Mouse (Mus musculus) embryonic fibroblast, embryonic 13.5 days (primary cell): ENCODE data around the gene Grin2c. TPM values are rescaled to one million over a fixed set of nuclear protein-coding genes. Genes with fewer than 3 reads are reported as not detected.

Source experiments
- H3K27ac ChIP-seq: 2 replicates; pipeline ENCODE4 v1.5.1; 2012; ENCODE audit warnings: low read length, control low read depth, inconsistent platforms; ENCODE audit not compliant: insufficient read depth
- H3K4me1 ChIP-seq: 2 replicates; pipeline ENCODE4 v1.6.1; 2011; ENCODE audit warnings: low read length; ENCODE audit not compliant: control insufficient read depth, insufficient read depth
- H3K4me3 ChIP-seq: 2 replicates; pipeline ENCODE4 v1.5.1; 2011; ENCODE audit warnings: mild to moderate bottlenecking, control low read depth, low read length; ENCODE audit not compliant: insufficient read depth
- CTCF ChIP-seq: IDR thresholded peaks from 2 replicates; pipeline ENCODE4 v1.5.1; 2011; ENCODE audit warnings: mild to moderate bottlenecking, control low read depth, low read length, moderate library complexity, borderline replicate concordance; ENCODE audit not compliant: insufficient read depth
- POLR2A ChIP-seq: IDR thresholded peaks from 2 replicates; pipeline ENCODE4 v1.6.1; 2011; ENCODE audit warnings: low read depth, mild to moderate bottlenecking, control low read depth, low read length, moderate library complexity
- polyA plus RNA-seq: library from polyadenylated mRNA; stranded (reverse); fragments of >200 nt; gene quantifications from 2 replicates; pipeline ENCODE4 v1.2.4, GENCODE M21; 2011; ENCODE audit warnings: low read depth; ENCODE audit not compliant: missing spikeins, insufficient read length

Grin2c gene
- polyA plus RNA-seq, 1 experiment = not detected

GRCm38 (mm10) chr11:115223877-115224276 lies 43.2 kb downstream of the Grin2c start:
- H3K4me1 ChIP-seq = no peaks in the 10 kb centered on the region
- TF ChIP-seq CTCF = no peak
- no peak for TF ChIP-seq POLR2A
- H3K27ac ChIP-seq = no peak overlapping the region
- no peak overlapping the region for H3K4me3 ChIP-seq

GRCm38 (mm10) chr11:115223451-115223850 lies 43.6 kb downstream of the Grin2c start:
- no peak overlapping the region for H3K27ac ChIP-seq
- no peak for TF ChIP-seq POLR2A
- TF ChIP-seq CTCF = no peak
- no peak overlapping the region for H3K4me3 ChIP-seq
- no peaks in the 10 kb centered on the region for H3K4me1 ChIP-seq

GRCm38 (mm10) chr11:115222570-115222969 lies 44.5 kb downstream of the Grin2c start:
- Histone ChIP-seq H3K4me3 (no peak overlapping the region), H3K4me1 (no peaks in the 10 kb centered on the region), H3K27ac (no peak overlapping the region)
- TF ChIP-seq CTCF = no peak

GRCm38 (mm10) chr11:115222077-115222476 lies 45.0 kb downstream of the Grin2c start:
- Histone ChIP-seq H3K4me1 (no peaks in the 10 kb centered on the region), H3K4me3 (no peak overlapping the region), H3K27ac (no peak overlapping the region)
- no peak for TF ChIP-seq POLR2A
- TF ChIP-seq CTCF = no peak

GRCm38 (mm10) chr11:115219685-115220084 lies 47.4 kb downstream of the Grin2c start:
- TF ChIP-seq POLR2A (no peak), CTCF (no peak)
- no peak overlapping the region for H3K4me3 ChIP-seq
- no peaks in the 10 kb centered on the region for H3K4me1 ChIP-seq
- H3K27ac ChIP-seq = no peak overlapping the region

GRCm38 (mm10) chr11:115219263-115219662 lies 47.8 kb downstream of the Grin2c start:
- H3K4me3 ChIP-seq = no peak overlapping the region
- no peaks in the 10 kb centered on the region for H3K4me1 ChIP-seq
- no peak overlapping the region for H3K27ac ChIP-seq
- TF ChIP-seq POLR2A (no peak), CTCF (no peak)

GRCm38 (mm10) chr11:115217439-115218410 lies 49.3 kb downstream of the Grin2c start:
- H3K4me1 ChIP-seq = no peaks in the 10 kb centered on the region
- TF ChIP-seq CTCF = no peak
- TF ChIP-seq POLR2A = no peak
- H3K4me3 ChIP-seq = no peak overlapping the region
- H3K27ac ChIP-seq = no peak overlapping the region

GRCm38 (mm10) chr11:115215123-115215522 lies 51.9 kb downstream of the Grin2c start:
- no peaks in the 10 kb centered on the region for H3K4me1 ChIP-seq

GRCm38 (mm10) chr11:115212116-115212515 lies 54.9 kb downstream of the Grin2c start:
- no peaks in the 10 kb centered on the region for H3K4me1 ChIP-seq
- no peak overlapping the region for H3K4me3 ChIP-seq
- TF ChIP-seq CTCF = no peak
- TF ChIP-seq POLR2A = no peak
- H3K27ac ChIP-seq = no peak overlapping the region

More at GRCm38 (mm10) chr11:115215123-115215522, 51.9 kb downstream of the Grin2c start:
- Histone ChIP-seq H3K4me3 (no peak overlapping the region), H3K27ac (no peak overlapping the region)
- no peak for TF ChIP-seq CTCF
- no peak for TF ChIP-seq POLR2A

- Histone ChIP-seq H3K4me3 (no peak overlapping the region), H3K4me1 (no peaks in the 10 kb centered on the region), H3K27ac (no peak overlapping the region)
- TF ChIP-seq POLR2A (no peak), CTCF (no peak)
These were observed 57.1 kb downstream of the Grin2c start for GRCm38 (mm10) chr11:115209958-115210357.
